Mouse (Mus musculus) kidney, adult 2 months (tissue): ENCODE measurements around the gene Rarb.

ENCODE experiments used
- CTCF ChIP-seq: fragments of 200-500 bp; conservative IDR thresholded peaks from 2 replicates; pipeline ENCODE4 v1.5.1; 2011; ENCODE audit warnings: low read depth, mild to moderate bottlenecking, control low read depth, low read length, moderate library complexity, mixed read lengths; ENCODE audit not compliant: insufficient read depth, insufficient read length
- POLR2A ChIP-seq: fragments of 200-500 bp; IDR thresholded peaks from one replicate; pipeline ENCODE4 v1.6.1; 2011; ENCODE audit warnings: low read depth, low read length, control low read depth

DNA sequence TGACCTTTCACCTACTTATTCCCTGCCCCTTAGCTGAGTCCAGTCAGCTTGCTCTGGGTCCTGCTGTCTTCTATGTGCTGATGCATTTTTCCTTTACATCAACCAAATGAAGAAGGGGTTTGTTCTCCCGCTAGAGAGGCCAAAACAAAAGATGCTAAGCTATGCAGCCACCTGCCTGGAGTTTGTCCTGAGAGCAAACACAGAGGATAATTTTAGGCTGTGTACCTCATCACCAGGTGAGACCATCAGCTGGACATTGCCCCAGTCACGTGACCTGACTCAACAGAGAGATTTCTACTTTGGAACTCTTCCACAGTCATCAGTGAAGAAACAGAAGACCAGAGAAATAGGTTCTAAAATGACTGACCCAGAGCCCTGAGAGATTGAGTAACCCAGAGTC is 339.4 kb downstream of the Rarb start:
- TF ChIP-seq POLR2A (no peak), CTCF (no peak)
